Mouse (Mus musculus): ENCODE measurements around the gene Gm20388. TPM values are rescaled to one million over a fixed set of nuclear protein-coding genes. Genes with fewer than 3 reads are reported as not detected.
A peak's percentile ranks its signal among the peaks of the same experiment; 100 is the strongest.

Gm20388 gene
- total RNA-seq, 1 experiment from 2014 or later = 35.7 TPM

DNA sequence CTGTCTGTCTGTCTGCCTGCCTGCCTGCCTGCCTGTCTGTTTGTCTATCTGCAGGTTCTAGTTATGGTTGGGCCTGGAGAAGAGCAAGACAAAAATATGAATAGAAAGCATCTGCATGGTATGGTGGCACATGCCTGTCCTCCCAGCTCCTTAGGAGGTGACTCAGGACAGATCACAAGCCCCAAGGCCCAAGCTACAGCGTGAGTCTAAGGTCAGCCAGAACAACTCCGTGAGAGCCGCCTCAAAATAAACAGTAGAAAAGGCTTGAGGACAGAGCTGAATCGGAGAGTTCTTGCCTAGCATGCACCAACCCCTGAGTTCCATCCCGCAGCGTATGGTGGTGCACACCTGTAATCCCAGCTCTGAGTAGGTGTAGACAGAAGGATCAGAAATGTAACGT, 3955.1 kb downstream of the Gm20388 start:
- no peak for ATAC-seq (replicated peaks; ENCODE audit: low read depth, poor library complexity, severe bottlenecking)

DNA sequence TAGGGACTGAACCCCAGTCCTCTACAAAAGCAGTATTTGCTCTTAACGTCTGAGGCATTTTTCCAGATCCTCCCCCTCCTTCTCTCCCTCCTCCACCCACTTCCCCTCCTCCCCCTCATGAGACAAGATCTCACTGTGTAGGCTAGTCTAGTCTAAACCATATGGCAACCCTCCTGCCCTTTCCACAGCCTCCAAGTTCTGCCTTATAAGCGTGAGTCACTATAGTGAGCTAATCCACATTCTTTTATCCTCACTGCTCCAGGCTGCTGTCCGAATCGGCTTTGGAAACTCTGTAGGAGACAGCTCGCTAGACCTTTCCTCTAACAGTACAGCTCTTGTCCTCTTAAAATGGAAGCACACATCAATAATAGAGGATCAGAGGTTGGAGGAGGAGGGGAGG, 3956.3 kb downstream of the Gm20388 start:
- ATAC-seq (replicated peaks; ENCODE audit: low read depth, poor library complexity, severe bottlenecking) = no peak

DNA sequence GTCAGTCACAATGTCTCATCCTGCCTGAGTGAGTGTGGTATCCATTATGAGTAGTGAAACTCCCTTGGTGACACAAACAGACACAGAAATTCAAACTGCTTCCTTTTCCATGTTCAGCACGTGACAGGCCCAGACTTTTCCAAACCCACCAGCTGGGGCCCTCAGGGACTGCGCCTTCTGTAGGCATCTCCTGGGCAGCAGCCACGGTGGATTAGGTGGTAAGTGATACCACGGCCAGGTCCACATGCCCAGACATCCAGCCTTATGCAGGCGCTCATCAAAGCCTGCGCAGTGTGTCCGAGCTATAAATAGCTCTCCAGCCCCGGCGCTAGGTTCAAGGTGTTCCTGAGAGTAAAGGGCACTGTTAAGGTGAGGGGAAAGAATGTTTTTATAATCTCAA, 3961.4 kb downstream of the Gm20388 start:
- ATAC-seq (replicated peaks; ENCODE audit: low read depth, poor library complexity, severe bottlenecking) = no peak

DNA sequence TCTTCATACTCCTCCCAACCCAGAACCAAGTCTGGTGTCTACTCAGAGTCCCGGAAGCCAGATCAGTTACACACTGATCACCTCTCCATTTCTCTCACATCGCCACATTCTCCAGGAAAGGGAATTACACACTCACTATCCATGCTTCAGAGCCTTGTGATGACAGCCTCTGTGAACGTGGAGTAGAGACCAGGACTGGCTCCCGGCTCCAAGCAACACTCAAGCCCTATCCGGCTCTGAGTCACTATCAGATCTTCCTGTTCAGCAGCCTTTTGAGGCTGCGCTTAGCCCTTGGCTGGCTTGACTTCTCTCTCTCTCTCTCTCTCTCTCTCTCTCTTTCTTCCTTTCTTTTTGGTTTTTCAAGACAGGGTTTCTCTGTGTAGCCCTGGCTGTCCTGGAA, 3962.7 kb downstream of the Gm20388 start:
- ATAC-seq (replicated peaks; ENCODE audit: low read depth, poor library complexity, severe bottlenecking) = no peak

DNA sequence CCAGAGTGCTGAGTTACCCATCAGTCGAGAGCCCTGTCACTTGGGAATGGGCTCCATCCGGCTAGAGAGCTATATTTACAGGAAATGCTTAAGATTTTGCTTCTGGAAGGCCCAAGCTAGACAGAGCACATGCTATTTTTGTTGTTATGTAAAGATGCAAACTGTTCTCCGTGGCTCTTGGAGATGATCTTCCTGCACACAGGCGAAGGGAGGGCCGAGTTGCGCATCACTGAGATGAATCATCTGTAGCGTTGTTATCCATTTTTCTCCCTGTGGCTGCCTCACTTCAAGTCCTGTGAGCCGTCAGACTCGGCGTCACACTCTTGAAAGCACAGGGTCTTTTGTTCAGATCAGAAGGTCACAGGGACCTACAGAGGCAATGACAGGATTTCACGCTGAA, 3963.7 kb downstream of the Gm20388 start:
- ATAC-seq (replicated peaks; ENCODE audit: low read depth, poor library complexity, severe bottlenecking) = no peak

DNA sequence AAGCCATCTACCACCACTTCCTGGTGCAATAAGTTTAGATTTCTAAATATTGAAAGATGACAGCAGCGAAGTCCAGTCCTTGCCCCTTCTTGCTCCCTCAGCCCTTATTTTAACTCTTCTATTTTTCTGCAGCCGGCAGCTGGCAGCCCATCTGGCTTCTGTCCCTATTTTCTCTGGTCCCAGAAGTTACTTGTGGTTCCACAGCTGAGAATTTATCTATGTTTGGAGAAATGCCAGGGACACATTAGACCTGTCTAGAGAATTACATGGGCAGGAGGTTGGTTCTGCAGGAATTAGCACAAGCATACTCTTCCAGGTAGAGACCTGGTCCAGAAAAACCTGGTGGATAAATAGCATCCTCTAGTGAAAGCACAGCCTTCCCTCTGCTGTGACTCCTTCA, 3967.2 kb downstream of the Gm20388 start:
- no peak for ATAC-seq (replicated peaks; ENCODE audit: low read depth, poor library complexity, severe bottlenecking)

DNA sequence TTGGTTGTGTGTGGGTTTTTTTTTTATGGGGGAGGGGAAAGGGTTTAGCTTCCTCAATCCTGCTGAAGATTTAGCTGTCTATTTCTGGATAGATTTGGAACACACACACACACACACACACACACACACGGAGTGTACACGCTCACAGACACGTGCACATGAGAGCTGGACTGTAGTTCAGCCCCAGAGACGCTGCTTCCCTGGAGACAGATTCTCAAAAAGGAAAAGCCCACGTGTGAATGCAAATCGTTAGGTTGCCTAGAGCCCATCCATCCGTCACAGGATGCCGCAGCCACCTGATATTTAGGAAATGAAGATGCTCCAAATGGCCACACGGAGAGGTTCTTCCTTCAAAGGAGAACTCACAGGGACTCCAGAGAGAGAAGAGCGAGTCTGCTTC, 3969.6 kb downstream of the Gm20388 start:
- no peak for ATAC-seq (replicated peaks; ENCODE audit: low read depth, poor library complexity, severe bottlenecking)

DNA sequence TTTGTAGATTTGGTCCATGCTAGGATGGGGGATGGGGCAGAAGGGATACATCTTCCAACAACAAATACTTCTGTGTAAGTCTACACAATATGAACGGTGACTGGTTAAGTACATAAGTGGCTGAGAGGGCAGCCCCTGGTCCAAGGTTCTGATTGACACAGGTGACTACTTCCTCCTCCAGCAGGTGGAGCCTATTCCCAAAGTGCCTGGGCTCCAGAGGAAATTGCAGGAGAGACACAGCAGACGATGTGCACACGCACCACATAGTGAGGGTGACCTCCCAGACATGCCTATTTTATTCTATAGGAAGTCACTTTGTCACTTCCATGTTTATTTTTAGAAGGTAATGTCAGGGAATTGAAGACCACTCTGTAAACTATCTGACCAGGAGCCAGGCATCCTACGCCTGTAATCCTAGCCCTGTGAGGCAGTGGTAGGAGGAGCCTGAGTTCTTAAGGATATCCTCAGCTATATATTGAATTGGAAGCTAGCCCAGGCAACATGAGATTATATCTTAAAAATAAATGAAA, 3970.2 kb downstream of the Gm20388 start:
- ATAC-seq (replicated peaks; ENCODE audit: low read depth, poor library complexity, severe bottlenecking) = no peak

DNA sequence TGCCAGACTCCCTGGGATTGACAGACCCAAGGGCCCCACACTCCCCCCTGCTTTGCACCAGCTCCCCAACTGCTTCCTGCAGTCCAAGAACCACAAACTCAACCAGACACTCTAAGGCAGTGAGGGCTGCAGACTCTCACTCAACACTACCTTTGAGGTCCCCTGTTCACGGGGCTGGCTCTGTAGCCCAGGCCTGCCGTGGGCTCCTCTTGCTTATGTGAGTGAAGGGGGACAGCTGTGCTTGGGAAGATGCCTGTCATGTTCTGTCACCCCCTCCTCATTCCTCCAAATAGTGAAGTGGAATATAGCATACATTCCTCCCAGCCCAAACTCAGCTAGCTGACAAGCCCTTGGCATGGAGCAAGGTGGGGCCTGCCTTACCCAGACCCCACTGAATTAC, 3971.8 kb downstream of the Gm20388 start:
- no peak for ATAC-seq (replicated peaks; ENCODE audit: low read depth, poor library complexity, severe bottlenecking)

DNA sequence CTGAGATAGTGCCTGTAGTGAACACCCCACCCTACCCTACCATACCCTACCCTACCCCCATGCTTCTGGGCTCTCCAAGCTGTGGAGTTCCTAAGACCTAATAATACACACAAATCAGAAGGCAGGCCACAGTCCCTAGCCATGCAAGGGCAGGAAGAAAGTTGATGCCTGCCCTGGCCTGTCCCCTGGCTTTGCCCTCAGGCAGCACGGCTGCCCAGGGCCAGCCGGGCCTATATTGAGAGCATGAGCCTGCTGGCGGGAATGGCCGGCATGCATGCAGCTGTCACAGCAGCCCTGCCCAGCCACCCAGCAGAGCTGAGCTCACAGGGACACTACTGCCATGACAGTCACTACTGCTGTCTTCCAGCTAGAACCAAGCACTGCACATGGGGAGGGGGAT, 3972.5 kb downstream of the Gm20388 start:
- ATAC-seq (replicated peaks; ENCODE audit: low read depth, poor library complexity, severe bottlenecking) = no peak

DNA sequence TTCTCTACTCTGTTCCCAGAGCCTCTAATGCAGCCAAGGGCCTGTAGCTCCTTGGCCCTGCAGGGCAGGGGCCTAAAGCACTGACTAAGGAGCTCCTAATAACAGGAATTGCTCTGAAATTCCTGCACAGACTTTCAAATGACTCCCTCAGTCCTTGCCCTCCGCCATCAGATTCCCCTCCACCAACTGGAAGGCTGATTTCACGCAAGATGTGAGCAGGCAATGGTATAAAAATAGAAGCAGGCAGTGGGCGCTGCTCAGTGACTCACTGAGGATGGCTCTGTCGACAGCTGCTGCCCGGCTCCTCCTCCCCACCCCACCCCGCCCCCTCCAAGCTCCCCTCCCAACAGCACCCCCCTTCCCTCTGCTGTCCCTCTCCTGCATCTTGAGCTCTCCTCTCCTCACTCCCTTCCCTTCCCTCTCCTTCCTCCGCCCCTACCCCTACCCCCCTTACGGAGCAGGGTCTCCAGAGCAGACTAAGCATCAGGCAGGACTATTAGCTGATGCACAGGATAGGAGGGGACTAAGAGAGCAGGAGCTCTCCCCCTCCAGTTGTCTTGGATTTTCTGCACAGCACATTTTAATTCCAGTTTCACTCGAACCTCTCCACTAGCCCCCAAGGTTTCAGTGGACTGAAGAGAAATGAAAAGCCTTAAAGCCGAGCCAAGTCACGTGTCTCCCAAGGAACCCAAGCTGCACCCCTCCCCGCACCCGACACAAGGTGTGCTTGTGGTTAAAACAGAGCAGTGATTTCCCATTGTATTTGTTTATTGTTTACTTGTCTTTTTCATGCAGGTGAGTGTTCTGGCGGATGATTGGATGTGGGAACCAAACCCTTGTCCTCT, 3974.3 kb downstream of the Gm20388 start:
- no peak for ATAC-seq (replicated peaks; ENCODE audit: low read depth, poor library complexity, severe bottlenecking)

DNA sequence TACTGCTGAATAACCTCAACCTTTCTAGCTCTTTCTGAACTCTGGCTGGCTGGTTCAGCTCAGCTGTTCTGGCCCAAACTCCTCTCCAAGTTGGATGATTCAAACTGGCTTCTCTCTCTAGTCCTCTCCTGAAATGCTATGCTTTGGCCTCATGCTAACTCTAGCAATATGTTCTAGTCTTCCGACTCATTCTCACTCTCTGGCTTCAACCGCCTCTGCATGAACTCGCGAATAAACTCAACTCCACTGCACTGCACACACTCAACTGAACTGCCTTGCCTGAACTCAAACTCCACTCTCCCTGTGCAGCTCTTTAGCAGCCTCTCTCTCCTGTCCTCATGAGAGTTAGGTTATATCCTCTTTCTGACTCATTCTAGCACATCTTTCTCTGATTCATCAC, 3976.5 kb downstream of the Gm20388 start:
- no peak for ATAC-seq (replicated peaks; ENCODE audit: low read depth, poor library complexity, severe bottlenecking)

DNA sequence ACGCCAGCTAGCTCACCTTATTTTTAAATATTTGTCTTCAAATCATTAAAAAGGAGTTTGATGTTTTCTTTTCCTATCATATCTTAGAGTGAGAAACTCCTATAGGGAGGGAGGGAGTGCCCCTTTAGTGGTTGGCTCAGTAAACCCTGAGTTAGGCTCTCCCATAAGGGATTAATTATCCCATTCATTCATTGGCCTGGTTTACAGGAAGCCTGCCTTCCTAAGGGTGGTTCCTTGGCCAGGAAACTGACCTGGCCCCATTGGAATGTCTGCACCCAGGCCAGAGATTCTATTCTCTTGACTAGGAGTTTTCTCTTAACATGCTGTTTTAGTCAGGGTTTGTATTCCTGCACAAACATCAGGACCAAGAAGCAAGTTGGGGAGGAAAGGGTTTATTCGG, 3977.3 kb downstream of the Gm20388 start:
- no peak for ATAC-seq (replicated peaks; ENCODE audit: low read depth, poor library complexity, severe bottlenecking)

DNA sequence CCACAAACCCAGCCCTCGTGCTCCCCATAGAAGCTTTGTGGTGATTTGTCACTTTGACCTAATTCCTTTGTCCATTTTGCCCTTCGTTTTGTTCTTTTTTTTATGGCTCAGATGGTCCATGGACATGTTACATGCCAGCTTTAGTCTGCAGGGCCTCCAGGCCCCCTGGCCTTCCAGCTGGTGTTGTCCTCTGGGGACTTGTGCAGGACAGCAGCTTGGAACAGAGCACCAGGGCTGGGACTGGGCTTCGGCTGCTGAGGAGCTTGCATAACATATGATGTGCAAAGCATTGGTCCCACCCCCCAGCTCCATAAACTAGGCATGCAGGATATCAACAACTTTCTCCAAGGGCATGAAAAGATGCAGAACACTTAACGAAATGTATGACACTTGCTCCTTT, 3979.2 kb downstream of the Gm20388 start:
- no peak for ATAC-seq (replicated peaks; ENCODE audit: low read depth, poor library complexity, severe bottlenecking)

DNA sequence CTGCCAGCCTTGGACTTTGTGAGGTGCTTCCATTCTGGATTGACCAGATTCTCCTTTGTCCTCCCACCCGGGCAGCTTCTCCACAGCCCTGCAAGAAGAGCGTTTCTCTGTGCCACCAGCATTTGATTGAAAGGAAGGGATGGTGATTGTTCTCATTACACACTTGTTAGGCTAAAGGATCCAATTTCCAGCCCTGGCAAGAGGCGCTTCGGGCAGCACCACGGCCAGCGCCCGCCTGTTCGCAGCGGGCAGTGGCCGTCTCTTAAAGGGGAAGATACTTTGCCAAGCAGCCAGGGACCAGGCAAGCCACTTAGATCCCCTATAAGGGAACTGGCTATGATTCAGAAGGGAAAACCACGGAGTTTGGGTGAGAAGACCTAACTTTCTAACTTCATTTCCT, 3980.6 kb downstream of the Gm20388 start:
- peak; percentile 82 for ATAC-seq (replicated peaks; ENCODE audit: low read depth, poor library complexity, severe bottlenecking)

DNA sequence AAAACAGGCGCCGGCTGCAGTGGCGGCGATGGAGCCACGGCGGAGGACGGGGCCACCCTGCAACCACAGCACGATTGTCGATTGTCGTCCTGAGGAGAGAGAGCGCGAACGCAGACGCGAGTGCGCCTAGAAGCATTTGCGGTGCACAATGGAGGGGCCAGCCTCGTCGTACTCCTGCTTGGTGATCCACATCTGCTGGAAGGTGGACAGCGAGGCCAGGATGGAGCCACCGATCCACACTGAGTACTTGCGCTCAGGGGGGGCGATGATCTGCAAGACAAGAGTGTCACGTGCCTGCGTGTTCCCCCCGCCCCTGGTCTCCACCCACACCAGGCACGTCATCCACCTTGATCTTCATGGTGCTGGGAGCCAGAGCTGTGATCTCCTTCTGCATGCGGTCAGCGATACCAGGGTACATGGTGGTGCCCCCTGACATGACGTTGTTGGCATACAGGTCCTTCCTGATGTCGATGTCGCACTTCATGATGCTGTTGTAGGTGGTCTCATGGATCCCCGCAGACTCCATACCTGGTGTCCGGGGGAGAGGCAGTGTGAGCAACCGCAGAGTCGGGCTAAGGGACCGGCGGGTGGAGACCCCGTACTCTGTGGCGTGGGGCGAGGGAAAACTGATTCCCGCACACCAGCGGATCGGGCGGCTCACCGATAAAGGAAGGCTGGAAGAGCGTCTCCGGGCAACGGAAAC, 3981.4 kb downstream of the Gm20388 start:
- no peak for ATAC-seq (replicated peaks; ENCODE audit: low read depth, poor library complexity, severe bottlenecking)

DNA sequence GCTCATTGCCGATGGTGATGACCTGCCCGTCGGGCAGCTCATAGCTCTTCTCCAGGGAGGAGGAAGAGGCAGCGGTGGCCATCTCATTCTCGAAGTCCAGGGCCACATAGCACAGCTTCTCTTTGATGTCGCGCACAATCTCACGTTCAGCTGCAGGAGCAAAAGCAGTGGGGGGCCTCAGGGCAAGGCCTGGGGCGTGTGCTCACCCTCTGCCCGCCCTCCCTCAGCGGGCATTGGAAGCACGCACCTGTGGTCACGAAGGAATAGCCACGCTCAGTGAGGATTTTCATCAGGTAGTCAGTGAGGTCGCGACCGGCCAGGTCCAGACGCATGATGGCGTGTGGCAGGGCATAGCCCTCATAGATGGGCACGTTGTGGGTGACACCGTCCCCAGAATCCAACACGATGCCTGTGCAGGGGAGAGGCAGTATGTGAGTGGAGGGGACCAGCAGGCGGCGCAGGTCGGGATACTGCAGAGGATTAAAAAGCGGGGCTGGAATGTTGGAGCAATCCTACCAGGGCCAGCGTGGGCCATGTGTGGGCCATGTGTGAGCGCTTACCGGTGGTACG, 3982.0 kb downstream of the Gm20388 start:
- ATAC-seq (replicated peaks; ENCODE audit: low read depth, poor library complexity, severe bottlenecking) = no peak

DNA sequence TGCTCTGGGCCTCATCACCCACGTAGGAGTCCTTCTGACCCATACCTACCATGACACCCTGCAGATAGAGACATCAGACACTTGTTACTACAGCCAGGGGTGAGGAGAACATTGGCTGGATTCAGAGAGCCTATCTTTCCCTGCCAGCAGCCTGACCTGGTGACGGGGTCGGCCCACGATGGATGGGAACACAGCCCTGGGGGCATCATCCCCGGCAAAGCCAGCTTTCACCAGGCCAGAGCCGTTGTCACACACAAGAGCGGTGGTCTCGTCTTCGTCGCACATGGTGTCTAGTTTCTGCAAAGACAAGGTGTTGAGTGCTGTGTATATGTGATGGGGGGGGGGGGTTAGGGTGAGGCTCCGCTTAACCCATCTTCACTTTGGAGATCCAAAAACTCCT, 3982.8 kb downstream of the Gm20388 start:
- no peak for ATAC-seq (replicated peaks; ENCODE audit: low read depth, poor library complexity, severe bottlenecking)

DNA sequence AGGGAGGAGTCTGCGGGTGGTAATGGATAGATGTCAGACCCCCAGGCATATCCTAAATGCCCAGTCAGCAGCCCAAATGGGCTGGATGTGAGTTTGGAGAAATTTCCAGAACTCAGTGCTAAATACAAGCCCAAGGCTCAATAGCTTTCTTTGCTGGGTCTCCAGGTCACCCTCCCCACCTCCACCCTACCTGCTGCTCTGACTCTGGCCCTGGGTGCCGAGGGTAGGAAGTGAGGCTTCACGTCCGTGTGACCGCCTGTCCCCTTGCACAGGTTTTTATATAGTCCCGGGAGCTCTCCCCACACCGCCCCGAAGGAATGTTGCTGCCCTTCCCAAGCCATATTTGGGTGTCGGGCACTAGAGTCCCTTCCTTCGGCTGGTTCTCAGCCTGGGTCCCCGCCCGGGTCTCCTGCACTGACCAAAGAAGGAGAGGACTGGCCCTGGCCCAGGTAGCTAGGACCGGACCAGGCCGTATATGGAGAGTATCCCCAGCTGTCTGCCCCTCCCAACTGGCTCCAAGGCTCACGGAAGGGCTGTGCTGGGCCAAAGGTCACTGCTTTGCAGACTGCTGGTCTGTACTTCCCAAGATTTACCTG, 3984.0 kb downstream of the Gm20388 start, which contains the start of gene Acta1:
TSS of gene Acta1 (minus strand) at position 250 of the 596 bp plus-strand sequence.
- no peak for ATAC-seq (replicated peaks; ENCODE audit: low read depth, poor library complexity, severe bottlenecking)

DNA sequence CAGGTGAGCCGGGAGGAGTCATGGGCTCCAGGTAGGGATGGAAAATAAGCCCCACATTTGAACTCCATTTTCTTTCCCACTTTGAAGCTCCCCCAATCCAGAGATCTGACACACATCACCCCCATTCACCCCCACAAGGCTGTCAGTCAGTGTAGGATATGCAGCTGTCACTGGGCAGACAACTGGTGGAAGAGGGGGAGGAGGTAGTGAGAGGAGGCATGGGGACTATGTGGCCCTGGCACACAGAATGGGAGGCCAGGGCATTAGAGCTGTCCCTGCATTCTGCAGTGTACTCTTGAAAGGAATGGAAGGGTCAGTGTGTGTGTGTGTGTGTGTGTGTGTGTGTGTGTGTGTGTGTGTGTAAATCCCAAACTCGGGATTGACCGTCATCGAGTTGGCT, 3984.6 kb downstream of the Gm20388 start:
- no peak for ATAC-seq (replicated peaks; ENCODE audit: low read depth, poor library complexity, severe bottlenecking)

All from common myeloid progenitor, adult 5-6 weeks (primary cell).